Mouse (Mus musculus) midbrain, embryonic 16.5 days (tissue): ENCODE measurements around the gene Cep57l1. TPM values are rescaled to one million over a fixed set of nuclear protein-coding genes. Genes with fewer than 3 reads are reported as not detected.

ENCODE experiments used
- ATAC-seq: fragments of 200-750 bp; cut with Nextera tagmentation; 2 replicates; pipeline ENCODE4 v1.8.0; 2017; ENCODE audit warnings: moderate TSS enrichment
- H3K27ac ChIP-seq: fragments of 300-500 bp; sonication (generic); 2 replicates; pipeline ENCODE4 v1.5.1; 2014; ENCODE audit warnings: mild to moderate bottlenecking, low read length, mixed read lengths
- H3K27me3 ChIP-seq: fragments of 300-500 bp; sonication (generic); 2 replicates; pipeline ENCODE4 v1.6.1; 2014; ENCODE audit warnings: low read depth, low read length, mixed read lengths; ENCODE audit not compliant: control insufficient read depth, insufficient read depth
- H3K36me3 ChIP-seq: fragments of 300-500 bp; sonication (generic); 2 replicates; pipeline ENCODE4 v1.6.1; 2014; ENCODE audit warnings: mild to moderate bottlenecking, low read length, moderate library complexity, mixed read lengths; ENCODE audit not compliant: control insufficient read depth, insufficient read depth
- H3K4me1 ChIP-seq: fragments of 300-500 bp; sonication (generic); 2 replicates; pipeline ENCODE4 v1.6.1; 2014; ENCODE audit warnings: mild to moderate bottlenecking, low read length, mixed read lengths; ENCODE audit not compliant: control insufficient read depth, insufficient read depth
- H3K4me2 ChIP-seq: fragments of 300-500 bp; sonication (generic); 2 replicates; pipeline ENCODE4 v1.6.1; 2014; ENCODE audit warnings: mild to moderate bottlenecking, low read length, mixed read lengths
- H3K4me3 ChIP-seq: fragments of 300-500 bp; sonication (generic); 2 replicates; pipeline ENCODE4 v1.5.1; 2014; ENCODE audit warnings: low read depth, mild to moderate bottlenecking, low read length, moderate library complexity, mixed read lengths
- H3K9ac ChIP-seq: fragments of 300-500 bp; sonication (generic); 2 replicates; pipeline ENCODE4 v1.6.1; 2014; ENCODE audit warnings: low read depth, low read length, mixed read lengths
- H3K9me3 ChIP-seq: fragments of 300-500 bp; sonication (generic); replicated peaks from 2 replicates; pipeline ENCODE4 v1.6.1; 2014; ENCODE audit warnings: mild to moderate bottlenecking, low read length, mixed read lengths; ENCODE audit not compliant: control insufficient read depth, poor library complexity, severe bottlenecking
- WGBS: fragments of 180-500 bp; shearing (Covaris S2); extraction: QIAGEN DNeasy Blood & Tissue Kit; methylation state at CpG from one replicate; pipeline ENCODE4 v1.1.7; 2014; 5-methylcytosine and 5-hydroxymethylcytosine counted together
- polyA plus RNA-seq: library from polyadenylated mRNA; unstranded; fragments of >200 nt; fragmentation: Nextera tagmentation; extraction: Ambion mirVana; gene quantifications from 2 replicates; pipeline ENCODE4 v1.2.1, GENCODE M21; 2015

Gene Cep57l1
- polyA plus RNA-seq, 1 experiment from 2014 or later: 15.9 TPM

DNA sequence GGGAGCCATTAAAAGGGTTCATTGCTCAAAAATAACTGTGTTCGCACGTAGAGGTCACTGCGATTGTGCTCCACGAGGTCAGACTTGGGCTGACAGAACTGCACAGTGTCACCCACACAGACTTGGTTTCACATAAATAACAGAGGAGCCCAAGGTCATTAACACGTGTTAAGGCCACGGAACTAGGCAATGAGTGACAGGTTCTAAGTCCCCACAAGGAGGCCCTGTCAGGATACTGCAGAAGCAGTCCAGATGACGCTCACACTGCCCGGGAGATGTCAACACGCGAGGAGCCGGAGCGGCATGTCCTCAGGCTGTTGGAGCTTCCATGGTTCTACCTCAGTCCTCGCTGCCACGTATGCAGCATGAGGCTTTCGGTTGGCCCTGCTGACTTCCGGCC, 72.4 kb downstream of the Cep57l1 start:
- Histone ChIP-seq H3K4me2 (no peak overlapping the region), H3K27ac (no peak overlapping the region), H3K4me1 (peaks cover 5% of the 10 kb centered on the region), H3K9ac (no peak overlapping the region), H3K36me3 (no peaks in the 10 kb centered on the region), H3K27me3 (no peaks in the 10 kb centered on the region), H3K4me3 (no peak overlapping the region), H3K9me3 (no peaks in the 10 kb centered on the region)
- no peak for ATAC-seq
- WGBS: 95% methylated on average over 16 of the region's 16 CpGs

DNA sequence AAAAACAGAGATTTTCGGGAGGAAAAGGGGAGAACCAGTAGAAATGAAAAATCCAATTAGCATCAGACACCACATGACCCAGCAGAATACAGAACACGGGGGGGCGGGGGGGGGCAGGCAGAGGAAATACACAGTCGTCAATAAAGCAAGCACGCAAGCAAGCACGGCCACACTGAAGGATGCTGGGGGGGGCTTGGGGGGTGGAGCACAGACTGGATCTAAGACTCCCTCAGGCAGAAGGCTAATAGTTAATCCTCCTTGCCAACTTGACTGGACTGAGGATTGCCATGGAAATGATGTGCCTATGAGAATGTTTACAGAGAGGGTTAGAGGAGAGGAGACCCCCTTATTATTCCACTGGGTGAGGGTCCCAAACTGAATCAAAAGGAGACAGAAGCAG, 74.3 kb downstream of the Cep57l1 start:
- ATAC-seq: peak; percentile 56
- H3K9ac ChIP-seq: no peak overlapping the region
- H3K4me3 ChIP-seq: no peak overlapping the region
- no peak overlapping the region for H3K4me2 ChIP-seq
- H3K9me3 ChIP-seq: no peaks in the 10 kb centered on the region
- H3K27me3 ChIP-seq: no peaks in the 10 kb centered on the region
- no peaks in the 10 kb centered on the region for H3K36me3 ChIP-seq
- no peak overlapping the region for H3K27ac ChIP-seq
- peaks cover 5% of the 10 kb centered on the region for H3K4me1 ChIP-seq
- WGBS: 51% methylated on average over 6 of the region's 6 CpGs

DNA sequence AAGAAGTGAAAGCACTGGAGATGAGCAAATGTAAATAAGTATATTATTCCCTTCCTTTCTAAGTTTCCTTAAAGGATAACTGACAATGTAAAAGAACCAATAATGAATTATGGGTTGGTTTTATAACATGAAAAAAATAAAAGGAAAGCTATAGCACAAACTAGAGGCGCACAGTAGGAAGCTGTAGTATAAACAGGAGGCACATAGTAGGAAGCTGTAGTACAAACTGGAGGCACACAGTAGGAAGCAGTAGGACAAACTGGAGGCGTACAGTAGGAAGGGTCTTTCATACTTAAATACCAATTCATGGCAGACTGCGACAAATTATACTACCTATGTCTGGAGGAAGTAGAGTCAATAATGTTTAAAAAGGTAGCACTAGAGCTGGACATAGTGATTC, 76.5 kb downstream of the Cep57l1 start:
- WGBS: 98% methylated on average over 3 of the region's 3 CpGs
- Histone ChIP-seq H3K4me2 (no peak overlapping the region), H3K36me3 (no peaks in the 10 kb centered on the region), H3K4me3 (no peak overlapping the region), H3K4me1 (peaks cover 5% of the 10 kb centered on the region), H3K9me3 (no peaks in the 10 kb centered on the region), H3K27ac (no peak overlapping the region), H3K27me3 (no peaks in the 10 kb centered on the region), H3K9ac (no peak overlapping the region)
- no peak for ATAC-seq

DNA sequence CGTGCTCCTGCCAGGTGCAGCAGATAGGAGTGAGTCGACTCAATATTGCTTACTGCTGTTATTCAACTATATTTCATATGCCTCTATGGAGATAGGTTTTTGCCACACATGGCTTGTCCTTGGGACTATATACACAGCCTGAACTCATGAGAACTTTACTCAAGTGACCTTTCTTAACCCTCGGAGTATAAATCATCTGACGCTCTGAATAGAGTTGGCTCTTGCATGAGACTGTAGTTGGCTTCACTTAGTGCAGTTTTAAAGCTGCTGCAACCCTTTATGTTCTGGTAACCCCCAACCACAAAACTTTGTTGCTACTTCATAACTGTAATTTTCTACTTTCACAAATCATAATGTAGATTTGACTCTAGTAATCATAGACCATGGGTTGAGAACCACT, 77.7 kb downstream of the Cep57l1 start:
- no peak overlapping the region for H3K9ac ChIP-seq
- H3K9me3 ChIP-seq: no peaks in the 10 kb centered on the region
- 93% methylated on average over 4 of the region's 4 CpGs for whole genome bisulfite sequencing
- H3K27me3 ChIP-seq: no peaks in the 10 kb centered on the region
- H3K27ac ChIP-seq: no peak overlapping the region
- no peak for ATAC-seq
- no peak overlapping the region for H3K4me3 ChIP-seq
- no peak overlapping the region for H3K4me2 ChIP-seq
- peaks cover 4% of the 10 kb centered on the region for H3K36me3 ChIP-seq
- H3K4me1 ChIP-seq: peaks cover 5% of the 10 kb centered on the region

DNA sequence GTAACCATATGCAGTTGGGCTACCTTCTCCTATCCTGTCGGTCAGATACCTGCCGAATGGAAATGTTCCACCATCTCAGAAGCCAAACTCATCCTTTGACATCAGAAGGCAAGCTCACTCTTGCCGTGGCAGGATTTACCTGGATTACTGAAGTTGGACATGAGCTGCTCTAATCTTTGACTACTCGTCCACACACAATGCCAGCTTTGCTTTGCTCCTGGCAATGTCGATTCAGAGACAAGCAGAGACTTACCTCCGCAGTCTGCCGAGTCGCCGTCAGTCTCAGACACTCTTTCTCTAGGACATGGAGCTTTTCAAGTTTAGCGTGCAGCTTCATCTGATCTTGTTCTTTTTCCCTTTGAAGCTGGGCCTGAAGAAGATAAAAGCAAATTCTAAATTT, 78.9 kb downstream of the Cep57l1 start:
- H3K4me3 ChIP-seq: no peak overlapping the region
- peaks cover 4% of the 10 kb centered on the region for H3K4me1 ChIP-seq
- no peak overlapping the region for H3K4me2 ChIP-seq
- H3K27me3 ChIP-seq: no peaks in the 10 kb centered on the region
- H3K36me3 ChIP-seq: peaks cover 6% of the 10 kb centered on the region
- no peak for ATAC-seq
- 87% methylated on average over 10 of the region's 10 CpGs for WGBS
- H3K9ac ChIP-seq: no peak overlapping the region
- no peak overlapping the region for H3K27ac ChIP-seq
- no peaks in the 10 kb centered on the region for H3K9me3 ChIP-seq

DNA sequence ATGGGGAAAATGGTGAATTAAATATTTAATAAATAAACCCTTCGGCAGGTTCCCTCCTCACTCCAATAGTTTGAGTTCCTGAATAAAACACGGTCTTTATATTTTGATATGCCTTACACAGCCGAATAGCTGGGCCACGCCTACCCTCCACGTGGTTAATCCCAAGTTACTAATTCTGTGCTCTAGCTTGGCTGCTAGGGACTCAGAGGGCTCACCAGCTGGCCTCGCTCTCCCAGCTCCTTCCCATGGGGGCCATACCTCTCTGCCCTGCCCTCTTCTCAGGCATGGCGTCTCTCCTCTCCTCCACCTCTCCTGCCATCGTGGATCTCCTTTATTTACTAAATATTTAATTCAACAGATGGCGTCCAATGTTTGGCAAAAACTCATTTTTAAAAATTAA, 83.5 kb downstream of the Cep57l1 start:
- no peak for ATAC-seq
- H3K27ac ChIP-seq: no peak overlapping the region
- H3K36me3 ChIP-seq: peaks cover 6% of the 10 kb centered on the region
- H3K4me1 ChIP-seq: no peaks in the 10 kb centered on the region
- H3K4me3 ChIP-seq: no peak overlapping the region
- no peak overlapping the region for H3K9ac ChIP-seq
- H3K27me3 ChIP-seq: no peaks in the 10 kb centered on the region
- no peak overlapping the region for H3K4me2 ChIP-seq
- 81% methylated on average over 9 of the region's 9 CpGs for WGBS
- H3K9me3 ChIP-seq: no peaks in the 10 kb centered on the region

DNA sequence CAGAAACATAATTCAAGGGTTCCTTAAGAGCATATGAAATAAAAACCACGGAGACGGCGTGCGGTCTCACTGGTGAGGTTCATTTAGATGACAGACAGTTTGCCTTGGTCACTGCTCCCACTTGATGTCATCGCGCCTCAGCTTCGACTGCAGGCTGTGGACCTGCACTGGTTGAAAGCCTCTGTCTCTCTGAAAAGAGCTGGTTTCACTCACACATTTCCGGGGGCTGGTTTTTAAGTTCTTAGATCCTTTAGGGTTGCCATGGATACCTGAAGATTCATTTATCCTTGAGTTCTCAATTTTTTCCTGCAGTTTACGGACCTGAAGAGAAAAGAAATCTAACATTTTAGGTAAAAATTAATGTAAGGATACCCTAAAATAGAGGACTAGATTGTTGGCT, 90.1 kb downstream of the Cep57l1 start:
- Histone ChIP-seq H3K4me1 (peaks cover 3% of the 10 kb centered on the region; the same call in 1 of the 2 replicates), H3K27ac (no peak overlapping the region; the same call in 1 of the 2 replicates), H3K4me2 (peak overlapping the region; percentile 1; the same call in 1 of the 2 replicates), H3K9me3 (no peaks in the 10 kb centered on the region), H3K36me3 (no peaks in the 10 kb centered on the region), H3K27me3 (no peaks in the 10 kb centered on the region), H3K9ac (no peak overlapping the region), H3K4me3 (no peak overlapping the region)
- ATAC-seq: peak; percentile 72; the same call in 1 of the 2 replicates
- WGBS: 51% methylated on average over 9 of the region's 9 CpGs

DNA sequence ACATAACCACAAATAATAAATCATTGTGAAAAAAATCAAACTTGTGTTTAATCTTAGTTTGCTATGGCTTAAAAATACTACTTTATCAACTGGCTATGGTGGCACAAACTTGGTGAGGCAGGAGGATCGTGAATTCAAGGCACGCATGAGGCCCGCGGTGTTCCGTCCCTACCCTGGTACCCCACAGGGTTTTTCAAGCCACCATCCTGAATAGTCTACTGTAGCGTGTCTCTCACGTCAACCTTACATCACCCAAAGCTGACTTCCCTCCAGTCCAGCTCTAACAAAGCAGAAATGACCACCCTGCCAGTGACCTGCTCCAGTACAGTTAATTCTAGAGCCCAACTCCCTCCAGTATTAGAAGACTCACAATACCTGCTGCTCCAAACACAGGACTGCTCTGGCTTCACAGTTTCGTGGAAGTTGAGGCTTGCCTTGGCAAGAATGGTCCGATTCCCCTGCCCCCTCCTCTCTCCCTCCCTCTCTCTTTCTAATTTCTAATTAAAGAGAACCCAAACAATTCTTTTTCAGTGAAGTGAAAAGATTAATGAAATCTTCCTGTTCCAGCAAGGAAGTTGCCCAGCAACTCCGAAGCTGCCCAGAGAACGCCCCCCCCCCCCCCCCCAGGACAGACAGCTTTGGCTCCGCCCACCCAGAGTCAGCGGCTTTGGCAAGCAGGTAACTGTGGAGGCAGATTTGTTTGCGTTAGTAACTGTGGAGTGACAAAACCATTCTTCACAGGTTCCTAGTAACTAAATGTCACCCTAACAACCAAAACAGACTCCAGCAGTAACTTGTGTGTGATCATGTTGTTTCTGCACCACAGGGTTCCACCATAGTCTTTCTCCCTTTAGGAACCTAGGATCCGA, 93.4 kb downstream of the Cep57l1 start, which contains the start of gene Ccdc162:
Gene Ccdc162 (minus strand): TSS at position 606 of the 869 bp plus-strand sequence.
- H3K4me1 ChIP-seq: peaks cover 3% of the 10 kb centered on the region; the same call in 1 of the 2 replicates
- WGBS: 35% methylated on average over 15 of the region's 15 CpGs
- no peaks in the 10 kb centered on the region for H3K9me3 ChIP-seq
- H3K9ac ChIP-seq: no peak within 1 kb of the TSS
- H3K27me3 ChIP-seq: no peaks in the 10 kb centered on the region
- no peaks in the 10 kb centered on the region for H3K36me3 ChIP-seq
- no peak within 1 kb of the TSS for H3K4me2 ChIP-seq
- H3K27ac ChIP-seq: no peak within 1 kb of the TSS
- no peak within 1 kb of the TSS for H3K4me3 ChIP-seq
- ATAC-seq: no peak

DNA sequence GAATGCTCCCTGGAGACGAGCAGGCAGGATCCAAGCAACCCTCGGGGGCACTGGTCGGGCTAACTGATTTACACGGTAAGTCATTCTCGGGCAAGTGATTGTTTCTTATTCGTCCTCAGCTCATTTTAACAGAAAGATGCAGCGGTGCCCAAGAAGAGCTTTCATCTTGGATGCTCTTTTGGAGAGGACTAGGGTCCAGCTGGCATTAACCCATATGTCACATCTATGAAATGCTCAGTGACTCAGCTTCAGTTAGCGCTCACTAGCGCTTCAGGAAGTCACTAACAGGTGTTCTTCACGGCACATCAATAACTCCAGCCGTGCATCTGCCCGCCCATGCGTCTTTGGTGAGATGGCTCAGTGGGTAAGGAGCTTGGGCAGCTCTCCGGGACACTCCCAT, 94.1 kb downstream of the Cep57l1 start:
- H3K9ac ChIP-seq: no peak overlapping the region
- no peak overlapping the region for H3K4me2 ChIP-seq
- no peaks in the 10 kb centered on the region for H3K9me3 ChIP-seq
- ATAC-seq: no peak
- H3K4me3 ChIP-seq: no peak overlapping the region
- WGBS: 82% methylated on average over 14 of the region's 14 CpGs
- peaks cover 3% of the 10 kb centered on the region; the same call in 1 of the 2 replicates for H3K4me1 ChIP-seq
- H3K36me3 ChIP-seq: no peaks in the 10 kb centered on the region
- H3K27me3 ChIP-seq: no peaks in the 10 kb centered on the region
- H3K27ac ChIP-seq: no peak overlapping the region
